Mouse (Mus musculus) stomach, postnatal 0 days (tissue): Measurements from ENCODE around the gene 1110002E22Rik.

ENCODE experiments used
- CTCF ChIP-seq: IDR thresholded peaks from 2 replicates; pipeline ENCODE4 v1.5.1; 2016; ENCODE audit warnings: antibody characterized with exemption, low read depth, mild to moderate bottlenecking, moderate library complexity
- EP300 ChIP-seq: optimal IDR thresholded peaks from 2 replicates; pipeline ENCODE3; 2016; ENCODE audit warnings: antibody characterized with exemption

DNA sequence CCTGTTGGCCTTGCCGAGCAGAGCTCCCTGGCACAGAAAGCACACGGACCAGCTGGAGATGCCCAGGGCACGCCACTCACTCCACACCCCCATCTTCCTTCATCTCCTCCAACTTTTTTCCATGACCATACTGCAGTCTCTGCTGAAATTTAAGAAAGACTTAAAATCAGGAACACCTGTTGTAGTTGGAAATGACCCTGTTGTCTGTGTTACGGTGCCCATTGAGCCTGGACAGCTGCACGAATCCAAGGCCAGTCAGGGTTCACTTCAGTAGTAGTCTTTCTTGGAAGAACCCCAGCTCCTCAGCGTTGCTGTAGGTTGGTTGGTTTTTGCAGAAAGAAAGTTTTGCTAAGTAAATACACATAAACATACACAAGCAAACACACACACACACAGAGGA lies 15.3 kb upstream of the 1110002E22Rik start:
- no peak for TF ChIP-seq CTCF
- no peak for TF ChIP-seq EP300
